Mouse (Mus musculus) heart, embryonic 10.5 days (tissue): ENCODE measurements around the gene Tnrc18. TPM values are rescaled to one million over a fixed set of nuclear protein-coding genes. Genes with fewer than 3 reads are reported as not detected.
A peak's percentile ranks its signal among the peaks of the same experiment; 100 is the strongest.

ENCODE experiments used
- DNase-seq: peaks from one replicate; pipeline ENCODE4 v3.0.0-alpha.2; 2017; ENCODE audit warnings: low spot score
- H3K27ac ChIP-seq: fragments of 300-500 bp; sonication (generic); 2 replicates; pipeline ENCODE4 v1.5.1; 2016; ENCODE audit warnings: mild to moderate bottlenecking
- H3K27me3 ChIP-seq: fragments of 300-500 bp; sonication (generic); 2 replicates; pipeline ENCODE4 v1.6.1; 2016; ENCODE audit warnings: mild to moderate bottlenecking; ENCODE audit not compliant: poor library complexity, insufficient read depth, severe bottlenecking
- H3K36me3 ChIP-seq: fragments of 300-500 bp; sonication (generic); 2 replicates; pipeline ENCODE4 v1.6.1; 2016; ENCODE audit warnings: mild to moderate bottlenecking, moderate library complexity
- H3K4me1 ChIP-seq: fragments of 300-500 bp; sonication (generic); 2 replicates; pipeline ENCODE4 v1.6.1; 2016; ENCODE audit warnings: mild to moderate bottlenecking
- H3K4me3 ChIP-seq: fragments of 300-500 bp; sonication (generic); 2 replicates; pipeline ENCODE4 v1.5.1; 2016; ENCODE audit warnings: mild to moderate bottlenecking, moderate library complexity
- H3K9me3 ChIP-seq: fragments of 300-500 bp; sonication (generic); 2 replicates; pipeline ENCODE4 v1.6.1; 2016; ENCODE audit warnings: mild to moderate bottlenecking, moderate library complexity
- WGBS: fragments of 180-500 bp; shearing (Covaris S2); methylation state at CpG from one replicate; pipeline ENCODE4 v1.1.7; 2016; 5-methylcytosine and 5-hydroxymethylcytosine counted together
- polyA plus RNA-seq: library from polyadenylated mRNA; unstranded; fragments of >200 nt; fragmentation: Nextera tagmentation; extraction: Ambion mirVana; gene quantifications from 2 replicates; pipeline ENCODE4 v1.2.1, GENCODE M21; 2016

Tnrc18 gene
- polyA plus RNA-seq, 1 experiment from 2014 or later = 24.8 TPM

DNA sequence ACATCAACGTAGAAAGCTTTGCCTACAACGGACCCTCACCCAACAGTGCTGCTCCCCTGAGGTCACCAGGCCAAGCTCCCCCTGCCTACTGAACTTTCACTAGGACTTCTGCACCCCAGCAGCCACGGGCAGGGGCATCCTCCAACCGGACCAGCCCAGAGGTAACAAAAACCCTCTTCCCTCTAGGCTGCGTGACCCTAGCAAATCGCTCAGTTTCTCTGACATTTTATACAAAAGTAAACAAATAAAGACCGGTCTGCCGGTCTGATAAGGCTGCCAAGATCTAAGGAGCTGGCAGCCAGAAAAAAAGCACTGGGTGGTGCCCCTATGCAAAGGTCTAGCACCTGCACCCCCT, 4.9 kb downstream of the Tnrc18 start:
- H3K4me3 ChIP-seq = peak overlapping the region; percentile 99
- no peaks in the 10 kb centered on the region for H3K9me3 ChIP-seq
- H3K27ac ChIP-seq = peak overlapping the region; percentile 100
- peaks cover 49% of the 10 kb centered on the region for H3K4me1 ChIP-seq
- H3K36me3 ChIP-seq = peaks cover 31% of the 10 kb centered on the region
- no peak for DNase-seq
- H3K27me3 ChIP-seq = no peaks in the 10 kb centered on the region
- 9% methylated on average over 8 of the region's 8 CpGs for WGBS

DNA sequence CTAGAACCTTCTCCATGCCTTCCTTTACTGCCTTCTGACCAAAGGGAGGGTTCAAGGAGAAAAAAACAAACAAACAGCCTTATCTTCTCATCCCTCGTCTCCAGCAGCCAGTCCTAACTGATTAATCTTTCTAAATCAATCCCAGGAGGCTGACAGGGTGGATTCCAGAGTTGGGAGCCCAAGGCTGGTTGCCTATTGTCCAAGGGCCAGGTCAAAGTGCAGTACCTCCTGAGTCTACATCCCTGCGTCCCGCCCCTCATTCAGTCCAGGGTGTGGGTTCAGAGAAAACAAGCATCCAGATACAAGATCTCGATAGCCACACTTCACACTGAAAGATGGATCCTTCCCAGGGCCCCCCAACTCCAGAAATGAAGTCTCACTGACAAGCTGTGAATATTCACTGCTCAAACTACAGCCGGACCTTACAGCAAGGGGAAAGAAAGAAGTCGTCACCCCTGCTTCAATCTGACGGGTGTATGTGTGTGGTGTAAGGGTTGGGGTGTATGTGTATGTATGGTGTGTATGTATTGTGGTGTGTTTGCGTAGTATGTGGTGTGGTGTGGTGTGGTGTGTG, 5.5 kb downstream of the Tnrc18 start:
- no peaks in the 10 kb centered on the region for H3K9me3 ChIP-seq
- H3K4me3 ChIP-seq = peak overlapping the region; percentile 99
- DNase-seq = no peak
- no peaks in the 10 kb centered on the region for H3K27me3 ChIP-seq
- peaks cover 49% of the 10 kb centered on the region for H3K4me1 ChIP-seq
- WGBS = 32% methylated on average over 8 of the region's 8 CpGs
- peak overlapping the region; percentile 100 for H3K27ac ChIP-seq
- peaks cover 37% of the 10 kb centered on the region for H3K36me3 ChIP-seq

DNA sequence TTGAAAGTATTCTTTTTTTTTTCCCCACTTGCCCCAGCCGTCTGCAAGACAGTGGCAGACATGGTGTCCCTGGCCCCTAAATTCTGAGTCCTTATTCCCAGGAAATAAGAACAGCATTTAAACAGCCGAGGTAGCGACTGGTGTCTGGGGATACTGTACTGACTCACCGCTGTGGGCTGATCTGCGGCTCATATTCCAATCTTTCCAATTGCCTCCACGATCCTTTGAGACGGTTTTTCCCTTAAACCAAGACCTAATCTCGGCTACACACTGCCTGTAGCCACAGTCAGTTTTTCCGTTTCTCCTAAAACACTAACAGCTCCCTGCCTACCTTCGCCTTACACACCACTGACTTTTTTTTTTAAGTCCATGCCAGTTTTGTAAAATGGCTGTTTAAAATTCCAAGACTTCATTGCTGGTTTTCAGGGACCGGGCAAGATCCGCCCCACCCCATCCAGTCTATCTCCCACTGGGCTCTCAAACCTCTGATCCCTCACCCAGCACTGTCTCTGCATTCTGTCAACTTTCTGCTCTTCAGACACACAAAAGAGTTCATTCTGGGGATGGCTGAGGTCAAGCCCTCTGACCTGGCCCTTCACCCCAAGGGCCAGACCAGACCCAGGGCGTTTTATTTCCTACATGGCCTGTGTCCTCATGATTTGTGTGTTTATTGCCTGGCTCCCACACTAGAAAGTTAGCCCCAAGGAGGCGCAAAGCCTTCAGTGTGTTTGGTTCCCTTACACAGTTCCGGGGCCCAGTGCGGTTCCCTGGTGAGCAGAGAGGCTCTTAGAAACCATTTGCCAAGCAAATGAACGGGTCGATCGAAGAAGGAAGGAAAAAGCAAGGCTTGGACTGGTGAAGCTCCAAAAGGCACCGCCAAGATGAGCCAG, 6.5 kb downstream of the Tnrc18 start:
- H3K36me3 ChIP-seq = peaks cover 44% of the 10 kb centered on the region
- H3K27me3 ChIP-seq = no peaks in the 10 kb centered on the region
- H3K27ac ChIP-seq = peak overlapping the region; percentile 100
- DNase-seq = no peak
- no peaks in the 10 kb centered on the region for H3K9me3 ChIP-seq
- peaks cover 49% of the 10 kb centered on the region for H3K4me1 ChIP-seq
- WGBS = 37% methylated on average over 20 of the region's 20 CpGs
- H3K4me3 ChIP-seq = peak overlapping the region; percentile 99

DNA sequence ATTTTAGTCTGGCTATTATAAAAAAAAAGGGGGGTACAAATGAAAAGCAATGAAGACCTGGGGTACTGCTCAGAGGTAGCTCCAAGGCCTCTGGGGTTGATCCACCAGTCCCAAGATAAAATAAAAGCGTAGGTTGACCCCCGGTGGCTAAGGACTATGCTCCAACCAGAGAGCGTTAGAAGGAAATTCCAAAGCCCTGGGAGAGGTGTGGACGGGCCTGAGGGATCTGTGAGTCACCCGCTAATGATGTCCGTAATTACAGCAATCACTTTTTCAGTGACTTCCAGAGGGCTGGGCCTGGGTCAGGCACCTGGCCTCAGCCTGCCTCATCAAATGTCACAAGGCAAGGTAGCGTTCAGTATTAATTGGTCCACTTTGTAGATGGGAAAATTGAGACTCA, 9.8 kb downstream of the Tnrc18 start:
- H3K9me3 ChIP-seq = no peaks in the 10 kb centered on the region
- DNase-seq = no peak
- peaks cover 59% of the 10 kb centered on the region for H3K4me1 ChIP-seq
- H3K36me3 ChIP-seq = peaks cover 51% of the 10 kb centered on the region
- no peaks in the 10 kb centered on the region for H3K27me3 ChIP-seq
- WGBS = 65% methylated on average over 7 of the region's 7 CpGs
- H3K27ac ChIP-seq = no peak overlapping the region
- no peak overlapping the region for H3K4me3 ChIP-seq

DNA sequence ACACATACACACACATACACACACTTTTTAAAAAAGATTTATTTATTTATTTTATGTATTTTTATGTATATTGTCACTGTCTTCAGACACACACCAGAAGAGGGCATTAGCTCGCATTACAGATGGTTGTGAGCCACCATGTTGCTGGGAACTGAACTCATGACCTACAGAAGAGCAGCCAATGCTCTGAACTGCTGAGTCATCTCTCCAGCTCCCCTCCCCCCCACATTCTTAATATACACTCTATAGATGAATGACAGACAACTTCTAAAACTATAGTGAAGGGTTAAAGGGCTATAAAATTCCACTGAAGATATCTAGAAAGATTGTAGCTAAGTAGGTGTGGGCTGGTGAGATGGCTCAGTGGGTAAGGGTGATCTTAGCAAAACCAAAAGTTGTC, 13.7 kb downstream of the Tnrc18 start:
- Histone ChIP-seq H3K27ac (no peak overlapping the region), H3K4me3 (no peak overlapping the region), H3K4me1 (peaks cover 61% of the 10 kb centered on the region), H3K36me3 (peaks cover 33% of the 10 kb centered on the region), H3K27me3 (no peaks in the 10 kb centered on the region), H3K9me3 (no peaks in the 10 kb centered on the region)
- no peak for DNase-seq
- WGBS = 92% methylated on average over 1 of the region's 1 CpGs

DNA sequence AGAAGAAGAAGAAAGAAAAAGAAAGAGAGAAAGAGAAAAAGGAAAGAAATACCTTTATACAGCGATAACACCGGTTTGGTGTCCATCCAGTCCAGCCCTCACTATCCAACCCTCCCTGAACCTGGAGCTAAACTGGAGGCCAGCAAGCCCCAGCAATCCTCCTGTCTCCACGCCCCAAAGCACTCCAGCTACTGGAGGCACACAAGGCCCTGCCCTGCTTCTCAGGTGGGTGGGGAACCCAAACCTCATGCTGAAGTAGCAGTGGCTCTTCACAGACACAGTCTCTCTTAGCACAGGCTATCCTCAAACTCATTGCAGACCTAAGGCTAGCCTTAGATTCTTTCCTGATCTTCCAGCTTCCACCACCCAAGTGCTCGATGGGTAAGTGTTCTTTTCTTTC, 14.6 kb downstream of the Tnrc18 start:
- WGBS = 76% methylated on average over 4 of the region's 4 CpGs
- peak overlapping the region; percentile 60; the same call in 1 of the 2 replicates for H3K27ac ChIP-seq

DNA sequence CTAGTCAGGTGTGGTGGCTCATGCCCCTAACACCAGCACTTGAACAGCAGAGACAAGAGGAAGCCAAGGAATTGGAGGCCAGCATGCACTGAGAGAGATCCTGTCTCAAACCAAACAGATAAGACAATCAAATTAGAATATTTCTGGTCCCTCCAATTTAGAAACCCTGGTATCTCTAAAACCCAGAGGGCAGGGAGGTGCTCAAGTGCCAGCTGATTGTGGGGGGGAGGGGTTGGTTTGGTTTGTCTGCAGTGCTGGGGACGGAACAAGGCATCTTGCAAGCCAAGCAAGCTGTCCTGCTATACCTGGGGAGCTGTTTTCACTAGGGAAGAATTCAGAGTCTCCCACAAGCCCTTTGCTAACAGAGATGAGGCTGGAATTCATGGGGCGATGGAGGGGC, 15.5 kb downstream of the Tnrc18 start:
- Histone ChIP-seq H3K27me3 (no peaks in the 10 kb centered on the region), H3K9me3 (no peaks in the 10 kb centered on the region), H3K4me1 (peaks cover 78% of the 10 kb centered on the region), H3K27ac (peak overlapping the region; percentile 75), H3K36me3 (peaks cover 22% of the 10 kb centered on the region), H3K4me3 (no peak overlapping the region; the same call in 1 of the 2 replicates)
- WGBS = 40% methylated on average over 2 of the region's 2 CpGs
- no peak for DNase-seq

More for the DNA sequence above, 14.6 kb downstream of the Tnrc18 start:
- Histone ChIP-seq H3K9me3 (no peaks in the 10 kb centered on the region), H3K4me3 (no peak overlapping the region), H3K27me3 (no peaks in the 10 kb centered on the region), H3K36me3 (peaks cover 31% of the 10 kb centered on the region), H3K4me1 (peaks cover 69% of the 10 kb centered on the region)
- no peak for DNase-seq

DNA sequence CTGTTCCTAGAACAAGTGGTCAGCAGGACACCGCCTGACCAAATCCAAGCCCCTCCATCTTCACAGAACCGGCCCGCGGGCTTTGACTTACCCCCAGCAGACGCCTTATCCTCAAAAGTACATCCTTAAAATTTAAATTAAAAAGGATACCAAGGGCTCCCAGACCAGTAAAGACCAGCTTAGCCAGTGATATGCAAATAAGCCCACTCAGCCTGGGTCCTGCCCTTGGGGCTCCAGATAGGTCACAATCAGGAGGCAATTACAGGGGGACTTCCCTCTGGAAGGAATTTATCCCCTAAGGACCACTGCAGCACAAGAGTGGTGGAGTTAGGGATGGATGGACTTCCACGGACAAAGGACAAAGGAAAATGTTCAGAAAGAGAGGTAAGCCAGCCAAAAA, 16.8 kb downstream of the Tnrc18 start:
- Histone ChIP-seq H3K27ac (peak overlapping the region; percentile 72), H3K4me3 (no peak overlapping the region), H3K36me3 (peaks cover 19% of the 10 kb centered on the region), H3K9me3 (no peaks in the 10 kb centered on the region), H3K4me1 (peaks cover 79% of the 10 kb centered on the region), H3K27me3 (no peaks in the 10 kb centered on the region)
- 24% methylated on average over 6 of the region's 6 CpGs for WGBS
- no peak for DNase-seq

DNA sequence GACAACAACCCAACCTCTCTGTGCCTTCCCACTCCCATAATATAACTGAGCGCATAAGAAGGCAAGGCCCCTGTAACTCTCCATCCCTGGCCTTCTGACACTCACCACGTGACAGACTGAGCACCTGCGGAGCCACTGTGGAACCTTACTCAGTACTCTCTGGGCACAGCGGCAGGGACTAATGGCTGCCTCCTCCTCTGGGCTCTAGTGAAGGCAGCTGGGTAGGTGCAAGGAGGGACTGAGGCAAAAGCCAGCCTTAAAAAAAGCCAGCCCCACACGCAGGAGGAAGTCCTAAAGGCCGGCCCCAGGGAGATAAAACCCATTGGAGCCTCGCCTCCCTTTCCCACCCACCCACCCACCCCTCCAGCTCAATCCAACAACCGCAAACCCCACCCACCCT, 17.3 kb downstream of the Tnrc18 start:
- peak overlapping the region; percentile 72 for H3K27ac ChIP-seq
- peaks cover 17% of the 10 kb centered on the region for H3K36me3 ChIP-seq
- peak overlapping the region; percentile 13; the same call in 1 of the 2 replicates for H3K4me3 ChIP-seq
- 20% methylated on average over 8 of the region's 8 CpGs for WGBS
- no peak for DNase-seq
- peaks cover 81% of the 10 kb centered on the region for H3K4me1 ChIP-seq
- H3K27me3 ChIP-seq = no peaks in the 10 kb centered on the region
- H3K9me3 ChIP-seq = no peaks in the 10 kb centered on the region

DNA sequence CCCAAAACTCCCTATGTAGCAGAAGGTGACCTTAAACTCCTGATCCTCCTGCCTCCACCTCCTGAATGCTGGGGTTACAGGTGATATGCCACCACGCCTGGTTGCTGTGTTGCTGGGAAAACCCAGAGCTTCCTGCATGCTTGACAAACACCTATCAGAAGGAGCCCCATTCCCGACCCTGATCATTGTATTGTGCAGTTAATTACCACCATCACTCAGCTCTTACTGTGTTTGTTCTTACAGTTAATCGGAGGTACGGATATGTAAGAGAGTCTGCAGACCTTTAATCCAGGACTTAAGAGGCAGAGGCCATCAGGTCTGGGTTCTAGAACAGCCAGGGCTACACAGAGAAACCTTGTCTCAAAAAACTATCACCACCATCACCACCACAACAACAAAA, 18.2 kb downstream of the Tnrc18 start:
- H3K4me3 ChIP-seq = no peak overlapping the region
- no peaks in the 10 kb centered on the region for H3K27me3 ChIP-seq
- no peak for DNase-seq
- no peaks in the 10 kb centered on the region for H3K9me3 ChIP-seq
- H3K4me1 ChIP-seq = peaks cover 82% of the 10 kb centered on the region
- H3K36me3 ChIP-seq = peaks cover 17% of the 10 kb centered on the region
- H3K27ac ChIP-seq = peak overlapping the region; percentile 76; the same call in 1 of the 2 replicates
- WGBS = 81% methylated on average over 4 of the region's 4 CpGs

DNA sequence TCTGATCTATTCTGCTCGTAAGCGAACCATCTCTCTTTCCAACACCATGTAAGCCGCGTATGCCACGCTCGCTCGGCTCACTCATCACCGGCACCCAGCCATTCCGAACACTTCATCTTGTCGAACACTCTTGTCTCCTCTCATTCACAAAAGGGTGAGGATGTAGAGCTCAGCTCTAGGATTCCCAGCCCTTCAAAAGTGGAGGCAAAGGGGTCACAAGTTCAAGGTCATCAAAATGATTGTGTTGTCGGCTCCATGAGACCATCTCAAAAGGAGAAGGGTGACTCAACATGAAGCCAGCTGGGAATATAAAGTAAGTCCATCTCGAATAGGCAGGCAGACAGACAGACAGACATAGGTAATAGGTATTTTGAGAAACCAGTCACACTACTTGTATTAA, 19.3 kb downstream of the Tnrc18 start:
- H3K4me1 ChIP-seq = peaks cover 84% of the 10 kb centered on the region
- H3K27me3 ChIP-seq = no peaks in the 10 kb centered on the region
- peak overlapping the region; percentile 76; the same call in 1 of the 2 replicates for H3K27ac ChIP-seq
- peak overlapping the region; percentile 15; the same call in 1 of the 2 replicates for H3K4me3 ChIP-seq
- H3K9me3 ChIP-seq = no peaks in the 10 kb centered on the region
- DNase-seq = no peak
- WGBS = 48% methylated on average over 12 of the region's 12 CpGs
- H3K36me3 ChIP-seq = peaks cover 19% of the 10 kb centered on the region

DNA sequence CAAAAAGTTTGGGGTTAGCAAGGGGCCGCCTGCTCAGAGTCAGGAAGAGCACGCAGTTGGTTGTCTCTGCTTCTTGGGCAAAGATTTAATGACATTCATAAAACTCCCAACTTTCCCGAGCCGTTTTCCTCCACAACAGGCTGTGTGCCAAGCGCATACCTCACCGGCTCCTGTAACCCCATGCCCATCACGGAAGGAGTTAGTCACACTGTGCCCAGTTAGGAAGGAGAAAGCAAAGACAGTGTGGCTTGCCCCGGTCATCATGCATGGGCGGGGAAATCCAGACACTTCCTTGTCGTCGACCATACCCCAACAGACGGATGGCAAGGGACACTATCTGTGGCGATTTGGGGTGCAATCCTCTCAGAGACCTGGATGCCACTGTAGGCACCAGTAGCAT, 19.8 kb downstream of the Tnrc18 start:
- Histone ChIP-seq H3K27me3 (no peaks in the 10 kb centered on the region), H3K36me3 (peaks cover 25% of the 10 kb centered on the region), H3K4me3 (no peak overlapping the region), H3K27ac (peak overlapping the region; percentile 76; the same call in 1 of the 2 replicates), H3K4me1 (peaks cover 85% of the 10 kb centered on the region), H3K9me3 (no peaks in the 10 kb centered on the region)
- 73% methylated on average over 13 of the region's 13 CpGs for WGBS
- DNase-seq = no peak

DNA sequence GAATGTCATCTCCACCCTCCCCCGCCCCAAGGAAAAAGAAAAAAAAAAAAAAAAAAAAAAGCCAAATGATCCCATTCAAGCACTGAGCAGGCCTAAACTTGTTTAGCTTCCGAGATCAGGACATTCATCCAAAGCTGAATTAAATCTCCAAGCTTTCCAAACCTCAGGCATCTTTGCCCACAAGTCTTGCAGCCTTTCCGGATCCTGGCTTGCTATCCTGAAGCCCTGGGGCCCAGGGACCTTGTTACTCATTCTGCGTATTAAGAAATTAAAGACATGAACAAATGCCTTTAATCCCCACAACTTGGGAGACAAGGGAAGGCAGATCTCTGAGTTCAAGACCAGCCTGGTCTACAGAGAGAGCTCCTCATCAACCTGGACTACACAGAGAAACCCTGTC, 20.5 kb downstream of the Tnrc18 start:
- Histone ChIP-seq H3K4me3 (no peak overlapping the region), H3K27me3 (no peaks in the 10 kb centered on the region), H3K36me3 (peaks cover 29% of the 10 kb centered on the region), H3K27ac (no peak overlapping the region), H3K4me1 (peaks cover 82% of the 10 kb centered on the region), H3K9me3 (no peaks in the 10 kb centered on the region)
- 93% methylated on average over 4 of the region's 4 CpGs for WGBS
- DNase-seq = no peak
